Mouse (Mus musculus) ovary, postnatal 10 days (tissue): ENCODE results near the gene Macrod2.

Source experiments
- DNase-seq: peaks from one replicate; pipeline ENCODE4 v3.0.0; 2022; ENCODE audit warnings: low spot score

Gene Macrod2

GRCm38 (mm10) chr2:141073981-141074855, 679.1 kb downstream of the Macrod2 start:
- no peak for DNase-seq

GRCm38 (mm10) chr2:141078221-141078620, 683.1 kb downstream of the Macrod2 start:
- DNase-seq: no peak

GRCm38 (mm10) chr2:141091320-141091719, 696.2 kb downstream of the Macrod2 start:
- no peak for DNase-seq

GRCm38 (mm10) chr2:141117579-141117978, 722.5 kb downstream of the Macrod2 start:
- DNase-seq: no peak

- DNase-seq: no peak
These were observed 728.8 kb downstream of the Macrod2 start for GRCm38 (mm10) chr2:141123875-141124274.

- DNase-seq: no peak
These were observed 730.5 kb downstream of the Macrod2 start for GRCm38 (mm10) chr2:141125638-141126037.

- DNase-seq: no peak
These were observed 747.2 kb downstream of the Macrod2 start for GRCm38 (mm10) chr2:141142266-141142665.

- DNase-seq: no peak
These were observed 757.1 kb downstream of the Macrod2 start for GRCm38 (mm10) chr2:141152011-141152772.

GRCm38 (mm10) chr2:141155972-141156371, 760.9 kb downstream of the Macrod2 start:
- DNase-seq: no peak

GRCm38 (mm10) chr2:141156979-141157593, 762.0 kb downstream of the Macrod2 start:
- no peak for DNase-seq

GRCm38 (mm10) chr2:141158161-141158560, 763.1 kb downstream of the Macrod2 start:
- no peak for DNase-seq

- no peak for DNase-seq
These were observed 768.8 kb downstream of the Macrod2 start for GRCm38 (mm10) chr2:141163918-141164317.

- no peak for DNase-seq
These were observed 774.5 kb downstream of the Macrod2 start for GRCm38 (mm10) chr2:141169586-141169985.

GRCm38 (mm10) chr2:141173167-141173566, 778.1 kb downstream of the Macrod2 start:
- DNase-seq: no peak

- DNase-seq: no peak
These were observed 778.5 kb downstream of the Macrod2 start for GRCm38 (mm10) chr2:141173607-141174006.

GRCm38 (mm10) chr2:141180656-141181055, 785.5 kb downstream of the Macrod2 start:
- DNase-seq: no peak

- no peak for DNase-seq
These were observed 787.1 kb downstream of the Macrod2 start for GRCm38 (mm10) chr2:141182034-141182759.

GRCm38 (mm10) chr2:141194476-141194875, 799.4 kb downstream of the Macrod2 start:
- no peak for DNase-seq

- DNase-seq: no peak
These were observed 805.4 kb downstream of the Macrod2 start for GRCm38 (mm10) chr2:141200481-141200880.

- DNase-seq: no peak
These were observed 806.4 kb downstream of the Macrod2 start for GRCm38 (mm10) chr2:141201303-141202014.

GRCm38 (mm10) chr2:141202015-141202364, 806.9 kb downstream of the Macrod2 start:
- no peak for DNase-seq
